Mouse (Mus musculus) lung, embryonic 14.5 days (tissue): ENCODE results near the gene Pcnx2. TPM values are rescaled to one million over a fixed set of nuclear protein-coding genes. Genes with fewer than 3 reads are reported as not detected.

ENCODE experiments used
- ATAC-seq: fragments of 200-750 bp; cut with Nextera tagmentation; 2 replicates; pipeline ENCODE4 v1.8.0; 2017; ENCODE audit warnings: mild to moderate bottlenecking, moderate TSS enrichment, moderate library complexity; ENCODE audit not compliant: insufficient read depth
- DNase-seq: peaks from one replicate; pipeline ENCODE4 v3.0.0-alpha.2; 2015
- H3K27ac ChIP-seq: fragments of 300-500 bp; sonication (generic); 2 replicates; pipeline ENCODE4 v1.5.1; 2014; ENCODE audit warnings: low read depth, mild to moderate bottlenecking, moderate library complexity
- H3K27me3 ChIP-seq: fragments of 300-500 bp; sonication (generic); 2 replicates; pipeline ENCODE4 v1.6.1; 2014; ENCODE audit warnings: low read length, control low read depth; ENCODE audit not compliant: insufficient read depth
- H3K36me3 ChIP-seq: fragments of 300-500 bp; sonication (generic); 2 replicates; pipeline ENCODE4 v1.6.1; 2014; ENCODE audit warnings: control low read depth; ENCODE audit not compliant: insufficient read depth
- H3K4me1 ChIP-seq: fragments of 300-500 bp; sonication (generic); 2 replicates; pipeline ENCODE4 v1.6.1; 2014; ENCODE audit warnings: antibody characterized with exemption, control low read depth; ENCODE audit not compliant: insufficient read depth
- H3K4me2 ChIP-seq: fragments of 300-500 bp; sonication (generic); 2 replicates; pipeline ENCODE4 v1.6.1; 2014; ENCODE audit warnings: mild to moderate bottlenecking
- H3K4me3 ChIP-seq: fragments of 300-500 bp; sonication (generic); 2 replicates; pipeline ENCODE4 v1.5.1; 2014; ENCODE audit warnings: low read depth, low read length
- H3K9ac ChIP-seq: fragments of 300-500 bp; sonication (generic); 2 replicates; pipeline ENCODE4 v1.6.1; 2014
- H3K9me3 ChIP-seq: fragments of 300-500 bp; sonication (generic); 2 replicates; pipeline ENCODE4 v1.6.1; 2016; ENCODE audit warnings: low read depth, low read length, control low read depth
- CTCF ChIP-seq: IDR thresholded peaks from 2 replicates; pipeline ENCODE4 v1.5.1; 2016; ENCODE audit warnings: antibody characterized with exemption, low read depth
- WGBS: fragments of 180-500 bp; shearing (Covaris S2); extraction: QIAGEN DNeasy Blood & Tissue Kit; methylation state at CpG from one replicate; pipeline ENCODE4 v1.1.7; 2014; 5-methylcytosine and 5-hydroxymethylcytosine counted together
- polyA plus RNA-seq: library from polyadenylated mRNA; unstranded; fragments of >200 nt; fragmentation: Nextera tagmentation; extraction: Ambion mirVana; gene quantifications from 2 replicates; pipeline ENCODE4 v1.2.1, GENCODE M21; 2014

Pcnx2 gene
- polyA plus RNA-seq, 1 experiment from 2014 or later, result not detected

DNA sequence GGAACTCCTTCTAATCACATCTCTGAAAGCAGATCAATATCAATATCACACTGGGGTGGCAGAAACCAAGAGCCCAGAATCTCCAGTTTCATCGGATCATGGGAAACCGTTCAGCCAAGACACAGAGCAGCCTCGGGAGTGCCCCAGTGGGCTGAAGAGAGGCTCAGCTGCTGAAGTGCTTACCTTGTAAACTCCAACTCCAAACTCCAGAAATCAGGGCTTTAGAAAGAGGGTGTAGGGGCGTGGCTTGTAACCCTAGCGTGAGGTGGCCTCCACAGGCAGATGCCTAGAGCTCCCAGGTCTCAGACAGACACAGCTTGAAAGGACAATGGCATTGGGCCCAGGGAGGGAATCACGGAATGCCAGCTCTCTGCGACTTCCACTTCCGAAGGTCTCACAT is 170.3 kb downstream of the Pcnx2 start:
- H3K27me3 ChIP-seq, result no peaks in the 10 kb centered on the region
- H3K4me3 ChIP-seq, result no peak overlapping the region
- no peaks in the 10 kb centered on the region for H3K9me3 ChIP-seq
- H3K4me2 ChIP-seq, result 0 out of 2 replicates have a peak overlapping the region, but pooled peaks have one; percentile 15
- DNase-seq, result peak; percentile 35
- no peak overlapping the region for H3K9ac ChIP-seq
- 39% methylated on average over 8 of the region's 8 CpGs for WGBS
- ATAC-seq, result 0 out of 2 replicates have a peak, but pooled peaks have one; percentile 25
- H3K4me1 ChIP-seq, result 0 out of 2 replicates have a peak, but pooled peaks cover under 1% of the 10 kb centered on the region
- no peak overlapping the region for H3K27ac ChIP-seq
- H3K36me3 ChIP-seq, result no peaks in the 10 kb centered on the region
- no peak for TF ChIP-seq CTCF

DNA sequence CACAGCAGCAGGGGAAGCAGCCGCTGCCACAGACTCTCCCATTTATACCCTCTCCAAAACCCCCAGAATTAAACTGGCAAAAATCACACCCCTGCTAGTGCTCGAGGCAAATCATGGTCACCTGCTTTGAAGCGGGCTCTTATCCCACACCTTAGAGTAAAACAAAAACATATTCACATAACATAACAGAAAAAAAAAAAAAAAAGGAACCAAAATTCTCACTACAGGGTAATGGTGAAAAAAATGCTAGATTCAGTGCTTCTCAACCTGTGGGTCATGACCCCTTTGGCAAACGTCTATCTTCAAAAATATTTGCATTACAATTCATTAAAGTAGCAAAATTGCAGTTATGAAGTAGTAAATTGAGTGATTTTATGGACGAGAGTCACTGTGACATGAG is 171.1 kb downstream of the Pcnx2 start:
- H3K9me3 ChIP-seq, result no peaks in the 10 kb centered on the region
- no peaks in the 10 kb centered on the region for H3K36me3 ChIP-seq
- H3K27ac ChIP-seq, result no peak overlapping the region
- H3K4me1 ChIP-seq, result 0 out of 2 replicates have a peak, but pooled peaks cover 2% of the 10 kb centered on the region
- no peak for TF ChIP-seq CTCF
- H3K9ac ChIP-seq, result no peak overlapping the region
- no peak overlapping the region for H3K4me3 ChIP-seq
- DNase-seq, result no peak
- no peaks in the 10 kb centered on the region for H3K27me3 ChIP-seq
- WGBS, result 67% methylated on average over 5 of the region's 5 CpGs
- ATAC-seq, result no peak
- no peak overlapping the region for H3K4me2 ChIP-seq

DNA sequence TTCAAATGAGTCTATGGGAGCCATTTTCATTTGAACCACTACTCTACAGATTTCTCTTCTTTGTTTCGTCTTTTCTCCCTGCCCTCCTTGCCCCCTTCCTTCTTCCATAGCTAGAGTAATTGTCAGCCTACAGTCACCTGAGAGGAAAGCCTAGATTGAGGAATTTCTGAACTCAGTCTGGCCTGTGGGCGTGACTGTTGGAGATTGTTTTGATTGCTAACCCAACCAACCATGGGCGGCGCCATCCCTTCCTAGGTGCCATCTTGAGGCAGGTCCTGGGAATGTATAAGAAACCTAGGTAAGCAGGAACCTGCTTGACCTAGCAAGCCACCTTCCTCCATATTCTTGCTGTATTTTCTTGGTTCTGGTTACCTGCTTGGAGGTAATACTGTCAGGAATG is 172.0 kb downstream of the Pcnx2 start:
- no peaks in the 10 kb centered on the region for H3K36me3 ChIP-seq
- no peak overlapping the region for H3K27ac ChIP-seq
- ATAC-seq, result no peak
- no peak overlapping the region for H3K9ac ChIP-seq
- 0 out of 2 replicates have a peak, but pooled peaks cover 2% of the 10 kb centered on the region for H3K4me1 ChIP-seq
- no peaks in the 10 kb centered on the region for H3K27me3 ChIP-seq
- WGBS, result 89% methylated on average over 4 of the region's 4 CpGs
- no peak for DNase-seq
- no peak overlapping the region for H3K4me2 ChIP-seq
- TF ChIP-seq CTCF, result no peak
- no peaks in the 10 kb centered on the region for H3K9me3 ChIP-seq
- H3K4me3 ChIP-seq, result no peak overlapping the region

DNA sequence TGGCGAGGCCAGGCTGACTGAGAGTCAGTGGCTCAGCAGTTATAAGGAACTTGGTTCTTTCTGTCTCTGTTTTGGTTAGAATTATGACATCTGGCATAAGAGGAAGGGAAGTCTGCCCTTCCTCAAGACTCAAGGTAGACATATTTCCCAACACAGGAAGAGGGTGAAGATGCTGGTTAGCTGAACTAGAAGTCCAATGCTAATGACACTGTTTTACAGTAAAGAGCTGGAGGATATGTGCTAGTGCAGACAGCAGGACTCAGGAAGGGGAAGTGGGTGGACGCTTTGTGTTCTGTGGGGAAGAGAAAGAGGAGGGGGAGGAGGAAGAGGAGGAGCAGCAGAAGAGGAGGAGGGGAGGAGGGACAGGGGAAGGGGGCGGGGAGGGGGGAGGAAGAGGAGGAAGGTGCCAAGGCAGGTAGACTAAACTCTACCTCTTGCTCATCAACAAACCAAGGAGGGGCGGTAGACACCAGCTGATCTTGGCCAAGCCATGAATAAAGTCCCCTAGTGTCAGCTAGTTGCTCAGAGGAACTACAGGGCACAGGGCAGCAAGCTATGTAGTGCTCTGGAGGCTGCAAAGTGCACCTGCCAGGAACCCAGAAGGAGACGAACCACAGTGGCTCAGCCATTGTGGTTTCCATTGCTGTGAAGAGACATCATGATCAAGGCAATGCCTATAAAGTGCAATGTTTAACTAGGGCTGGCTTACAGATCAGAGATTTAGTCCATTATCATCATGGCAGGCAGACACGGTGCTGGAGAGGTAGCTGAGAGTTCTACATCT is 172.9 kb downstream of the Pcnx2 start:
- no peak overlapping the region for H3K4me2 ChIP-seq

DNA sequence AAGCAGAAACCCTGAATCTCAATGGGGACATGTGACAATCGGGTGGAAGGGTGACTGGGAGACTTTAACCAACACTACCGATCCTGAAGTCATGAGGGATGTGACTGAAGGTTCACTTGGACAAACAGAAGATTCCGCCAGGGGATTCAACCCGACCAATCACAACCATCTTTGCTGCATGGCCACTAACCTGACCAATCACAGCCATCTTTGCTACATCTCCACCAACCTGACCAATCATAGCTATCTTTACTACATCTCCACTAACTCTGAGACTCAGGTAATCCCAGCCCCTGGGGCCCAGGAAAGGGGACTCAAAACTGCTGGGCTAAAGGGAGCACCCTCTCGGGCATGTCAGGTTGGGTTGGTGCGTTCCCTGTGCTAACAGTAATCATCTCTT is 174.7 kb downstream of the Pcnx2 start:
- ATAC-seq, result no peak
- no peak overlapping the region for H3K9ac ChIP-seq
- no peak overlapping the region for H3K4me3 ChIP-seq
- DNase-seq, result no peak
- no peak for TF ChIP-seq CTCF
- H3K36me3 ChIP-seq, result no peaks in the 10 kb centered on the region
- H3K27ac ChIP-seq, result no peak overlapping the region
- H3K9me3 ChIP-seq, result no peaks in the 10 kb centered on the region
- no peaks in the 10 kb centered on the region for H3K27me3 ChIP-seq
- WGBS, result 86% methylated on average over 6 of the region's 6 CpGs
- H3K4me1 ChIP-seq, result 0 out of 2 replicates have a peak, but pooled peaks cover 2% of the 10 kb centered on the region
- no peak overlapping the region for H3K4me2 ChIP-seq

More for the DNA sequence above, 172.9 kb downstream of the Pcnx2 start:
- no peak for ATAC-seq
- Histone ChIP-seq H3K9me3 (no peaks in the 10 kb centered on the region), H3K4me3 (no peak overlapping the region), H3K9ac (no peak overlapping the region), H3K4me1 (0 out of 2 replicates have a peak, but pooled peaks cover 2% of the 10 kb centered on the region), H3K27me3 (no peaks in the 10 kb centered on the region), H3K36me3 (no peaks in the 10 kb centered on the region), H3K27ac (no peak overlapping the region; the same call in 1 of the 2 replicates)
- no peak for DNase-seq
- TF ChIP-seq CTCF, result no peak
- WGBS, result 64% methylated on average over 6 of the region's 6 CpGs

DNA sequence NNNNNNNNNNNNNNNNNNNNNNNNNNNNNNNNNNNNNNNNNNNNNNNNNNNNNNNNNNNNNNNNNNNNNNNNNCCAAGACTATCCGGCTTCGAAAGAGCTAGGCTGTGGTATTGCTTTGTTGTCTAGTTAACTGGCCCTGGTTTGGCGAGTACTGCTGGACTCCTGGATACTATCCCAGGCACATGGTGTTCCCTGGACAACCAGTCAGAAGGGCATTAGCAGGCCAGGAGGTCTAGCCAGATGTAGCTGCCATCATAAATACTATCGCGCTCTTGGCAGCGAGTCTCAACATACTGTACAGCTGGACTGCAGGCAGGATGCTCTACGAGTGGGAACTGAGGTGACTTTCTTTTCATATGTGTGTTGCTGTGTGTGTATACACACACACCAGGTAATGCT is 175.4 kb downstream of the Pcnx2 start:
- peak; percentile 53 for DNase-seq
- Histone ChIP-seq H3K36me3 (no peaks in the 10 kb centered on the region), H3K4me3 (no peak overlapping the region), H3K4me2 (no peak overlapping the region), H3K4me1 (0 out of 2 replicates have a peak, but pooled peaks cover 2% of the 10 kb centered on the region), H3K27me3 (no peaks in the 10 kb centered on the region), H3K9ac (no peak overlapping the region), H3K9me3 (no peaks in the 10 kb centered on the region), H3K27ac (no peak overlapping the region)
- no peak for ATAC-seq
- 80% methylated on average over 7 of the region's 7 CpGs for WGBS
- TF ChIP-seq CTCF, result no peak

DNA sequence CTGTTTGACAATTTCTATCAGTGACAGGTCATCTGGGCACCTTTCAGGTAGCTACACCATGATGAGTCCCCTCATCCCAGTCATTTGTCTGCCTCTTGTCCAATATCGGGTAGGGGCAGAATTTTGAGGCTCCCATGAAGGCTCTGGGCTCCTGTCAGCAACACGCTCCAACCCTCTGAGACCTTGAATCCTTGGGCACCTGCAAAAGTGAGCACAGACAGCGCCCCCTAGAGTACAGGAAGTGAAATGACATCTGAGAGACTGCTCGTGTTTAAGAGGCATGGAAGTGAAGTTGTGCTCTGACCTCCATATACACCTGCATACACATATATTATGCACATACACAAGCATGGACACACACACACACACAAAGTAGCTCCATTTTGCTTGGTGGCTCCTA is 179.2 kb downstream of the Pcnx2 start:
- TF ChIP-seq CTCF, result peak; percentile 50
- Histone ChIP-seq H3K9ac (no peak overlapping the region), H3K4me1 (0 out of 2 replicates have a peak, but pooled peaks cover 2% of the 10 kb centered on the region), H3K27ac (no peak overlapping the region), H3K36me3 (no peaks in the 10 kb centered on the region), H3K9me3 (no peaks in the 10 kb centered on the region), H3K27me3 (no peaks in the 10 kb centered on the region), H3K4me3 (no peak overlapping the region), H3K4me2 (no peak overlapping the region)
- 68% methylated on average over 4 of the region's 4 CpGs for WGBS
- ATAC-seq (no peak), DNase-seq (no peak)
